Mouse (Mus musculus) gastrocnemius, postnatal 14 days (tissue): ENCODE data around the gene Trrap. TPM values are rescaled to one million over a fixed set of nuclear protein-coding genes. Genes with fewer than 3 reads are reported as not detected.

Source experiments
- DNase-seq: peaks from one replicate; pipeline ENCODE4 v3.0.0; 2021; ENCODE audit warnings: mixed read lengths
- intact Hi-C: fragments of 180-260 bp; cut with DNase I; formaldehyde crosslinking; loops from one replicate; pipeline ENCODE4 v1.15.1; 2025; ENCODE audit warnings: low total_unique reads
- total RNA-seq, 2 experiments: library from RNA; stranded (reverse); gene quantifications; 2 replicates each; pipeline ENCODE4 v1.2.3; 2021

The Trrap gene
- total RNA-seq, 2 experiments from 2014 or later, result 30.6 to 33.9 TPM

DNA sequence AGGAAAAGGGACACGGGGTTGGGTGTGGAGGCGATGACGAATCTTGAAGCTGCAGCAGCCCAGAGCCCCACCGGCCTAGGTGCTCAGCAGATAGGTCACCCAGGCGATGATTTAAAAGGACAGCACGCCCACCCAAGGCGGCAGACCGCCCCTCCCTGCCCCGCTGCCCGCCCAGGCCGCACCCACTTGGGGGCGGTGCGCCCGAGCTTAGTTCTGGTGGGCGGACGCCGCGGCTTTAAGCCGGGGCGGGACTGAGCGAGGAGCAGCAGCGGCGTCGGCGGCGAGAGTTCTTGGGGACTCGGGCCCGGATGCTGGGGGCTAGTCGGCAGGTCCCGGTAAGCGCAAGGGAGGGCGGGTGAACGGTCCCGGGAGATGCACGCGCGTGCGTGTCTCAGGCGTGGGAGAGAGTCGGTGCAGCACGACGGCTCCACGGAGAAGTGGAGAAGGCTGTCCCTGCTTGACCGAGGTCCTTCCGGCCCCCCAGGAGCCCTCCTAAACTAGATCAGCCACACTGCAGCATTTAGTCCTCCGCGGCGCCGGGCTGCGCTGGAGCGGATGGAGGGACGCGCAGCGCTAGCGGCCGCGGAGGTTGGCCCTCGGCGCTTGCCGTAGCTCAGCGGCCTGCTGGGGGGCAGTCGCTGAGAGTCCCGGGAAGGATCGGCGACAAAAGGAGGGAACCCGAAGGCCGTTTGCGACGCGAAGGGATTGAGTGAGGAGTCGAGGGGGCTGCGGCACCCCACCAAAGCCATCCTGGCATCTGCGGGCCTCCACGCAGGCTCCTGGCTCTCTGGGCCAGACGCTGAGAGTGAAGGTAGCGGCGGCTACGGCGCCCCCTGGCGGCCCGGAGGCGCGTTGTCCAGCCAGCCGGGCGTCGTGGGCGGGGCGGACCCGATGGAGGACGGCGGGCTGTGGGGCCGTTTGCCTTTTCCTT is 644 bp downstream of the Trrap start:
- intact Hi-C loops, result no loop called here
- DNase-seq, result peak; percentile 91

DNA sequence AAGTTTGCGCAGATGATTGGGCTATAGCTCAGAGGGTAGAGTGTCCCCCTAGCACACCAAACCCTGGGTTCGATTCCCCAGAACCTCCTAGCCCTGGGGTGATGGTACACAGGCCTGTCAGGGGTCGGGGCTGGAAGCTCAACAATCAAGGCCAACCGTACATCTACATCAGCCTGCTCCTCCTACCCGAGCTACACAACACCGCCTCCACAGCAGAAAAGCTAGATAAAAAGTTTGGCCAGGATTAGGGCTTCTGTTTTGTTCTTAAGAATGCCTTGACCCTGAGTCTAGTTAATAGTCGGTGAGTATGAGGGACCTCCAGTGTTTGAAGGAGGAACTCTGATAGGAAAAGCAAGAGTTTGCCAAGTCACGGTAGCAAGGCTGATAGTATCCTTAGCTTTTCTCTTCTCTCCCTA is 1.5 kb downstream of the Trrap start:
- intact Hi-C loops, result no loop called here
- no peak for DNase-seq

DNA sequence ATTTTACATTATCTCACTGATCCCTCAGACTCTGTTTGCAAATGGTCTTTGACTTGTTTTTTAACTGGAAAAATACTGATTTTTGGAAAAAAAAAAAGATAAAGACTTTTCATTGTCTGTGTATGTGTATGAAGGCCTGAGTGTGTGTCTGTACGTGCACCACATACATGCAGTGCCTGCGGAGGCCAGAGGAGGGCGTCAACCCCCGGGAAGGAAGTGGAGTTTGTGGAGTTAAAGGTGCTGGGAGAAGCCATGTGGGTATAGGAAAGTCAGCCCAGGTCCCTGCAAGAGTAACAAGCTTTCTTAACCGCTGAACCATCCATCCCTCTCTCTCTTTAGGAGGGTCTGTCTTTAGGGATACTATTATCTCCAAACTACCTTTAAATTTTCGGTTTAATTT is 5.7 kb downstream of the Trrap start:
- intact Hi-C loops, result no loop called here
- DNase-seq, result no peak

DNA sequence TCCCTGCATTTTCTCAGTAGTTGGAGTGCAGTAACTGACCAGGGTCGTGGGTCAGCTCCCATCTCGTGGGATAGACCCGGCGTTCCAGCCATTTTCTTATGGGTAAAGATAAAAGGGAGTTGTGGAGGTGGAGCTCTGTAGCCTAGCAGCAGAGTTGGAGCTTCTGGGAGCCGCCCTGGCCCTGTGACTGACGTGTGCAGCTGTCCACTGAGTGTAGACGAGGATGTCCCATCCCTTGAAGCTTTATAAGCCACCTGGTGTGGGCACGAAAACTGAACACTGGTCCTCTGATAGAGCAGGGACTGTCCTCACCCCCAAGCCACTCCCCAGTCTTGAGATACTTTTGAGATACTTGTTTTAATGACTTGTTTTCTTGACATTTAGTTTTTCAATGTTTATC is 13.1 kb downstream of the Trrap start:
- DNase-seq, result no peak
- intact Hi-C loops, result no loop called here

DNA sequence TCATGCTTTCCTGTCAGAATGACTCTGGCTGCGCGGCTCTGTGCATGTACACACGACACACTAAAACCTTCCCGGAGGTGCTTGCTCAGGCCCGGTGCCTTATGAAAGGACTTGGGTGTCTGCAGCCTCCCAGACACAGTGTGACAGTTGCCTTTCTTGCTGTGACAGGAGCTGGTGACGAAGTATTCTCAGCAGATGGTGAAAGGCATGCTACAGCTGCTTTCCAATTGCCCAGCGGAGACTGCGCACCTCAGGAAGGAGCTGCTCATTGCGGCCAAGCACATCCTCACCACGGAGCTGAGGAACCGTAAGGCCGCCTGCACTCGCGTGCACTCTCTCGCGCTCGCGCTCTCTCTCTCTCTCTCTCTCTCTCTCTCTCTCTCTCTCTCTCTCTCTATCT is 18.9 kb downstream of the Trrap start:
- intact Hi-C loops, result no loop called here
- DNase-seq, result no peak

DNA sequence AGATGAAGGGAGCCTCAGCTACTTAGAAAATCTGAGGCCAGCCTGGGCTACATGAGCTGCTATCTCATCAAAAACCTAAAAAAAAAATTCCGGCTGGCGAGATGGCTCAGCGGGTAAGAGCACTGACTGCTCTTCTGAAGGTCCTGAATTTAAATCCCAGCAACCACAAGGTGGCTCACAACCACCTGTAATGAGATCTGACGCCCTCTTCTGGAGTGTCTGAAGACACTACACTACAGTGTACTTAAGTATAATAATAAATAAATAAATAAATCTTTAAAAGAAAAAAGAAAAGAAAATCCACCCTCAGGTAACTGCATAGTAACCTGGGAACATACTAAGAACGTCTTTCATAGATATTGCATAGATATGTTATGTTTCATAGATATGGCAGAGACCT is 25.8 kb downstream of the Trrap start:
- intact Hi-C loops, result loop anchor here (10.0 kb wide), 1 partner anchor 191 kb away; no protein-coding TSS in a partner anchor
- DNase-seq, result no peak

DNA sequence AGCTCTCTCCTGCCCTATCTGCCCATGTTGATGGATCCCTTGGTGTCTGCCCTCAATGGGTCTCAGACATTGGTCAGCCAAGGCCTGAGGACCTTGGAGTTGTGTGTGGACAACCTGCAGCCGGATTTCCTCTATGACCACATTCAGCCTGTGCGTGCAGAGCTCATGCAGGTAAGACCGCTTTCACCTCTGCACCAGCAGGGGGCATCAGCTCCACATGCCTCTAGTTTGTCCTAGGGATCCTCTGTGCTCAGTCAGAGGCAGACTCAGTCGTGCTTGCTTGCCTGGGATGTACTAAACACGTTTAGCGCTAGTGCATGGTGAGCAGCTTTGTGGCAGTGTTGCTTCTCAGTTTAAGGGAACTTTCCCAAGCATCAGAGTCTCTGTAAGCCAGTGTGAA is 27.2 kb downstream of the Trrap start:
- intact Hi-C loops, result loop anchor here (10.0 kb wide), 1 partner anchor 190 kb away; no protein-coding TSS in a partner anchor
- no peak for DNase-seq

DNA sequence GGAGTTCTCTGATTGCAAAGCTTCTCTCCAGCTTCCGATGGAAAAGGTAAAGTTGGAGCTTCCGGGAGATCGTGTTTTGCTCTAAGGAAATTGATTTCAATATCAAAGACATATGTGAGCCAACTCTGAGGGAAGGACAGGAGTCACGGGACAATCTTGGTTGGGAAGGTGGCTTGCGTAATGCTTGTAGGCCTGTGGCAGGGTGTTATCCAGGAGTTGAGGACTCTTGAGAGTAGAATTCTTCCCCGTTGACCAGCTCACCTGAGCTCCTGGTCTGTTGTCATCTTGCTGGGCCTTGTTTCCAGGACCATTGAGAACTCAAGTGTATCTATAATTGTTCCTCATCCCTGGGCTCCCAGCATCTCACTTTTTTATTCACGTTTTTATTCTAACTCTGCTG is 29.6 kb downstream of the Trrap start:
- intact Hi-C loops, result loop anchor here (10.0 kb wide), 1 partner anchor 188 kb away; no protein-coding TSS in a partner anchor

DNA sequence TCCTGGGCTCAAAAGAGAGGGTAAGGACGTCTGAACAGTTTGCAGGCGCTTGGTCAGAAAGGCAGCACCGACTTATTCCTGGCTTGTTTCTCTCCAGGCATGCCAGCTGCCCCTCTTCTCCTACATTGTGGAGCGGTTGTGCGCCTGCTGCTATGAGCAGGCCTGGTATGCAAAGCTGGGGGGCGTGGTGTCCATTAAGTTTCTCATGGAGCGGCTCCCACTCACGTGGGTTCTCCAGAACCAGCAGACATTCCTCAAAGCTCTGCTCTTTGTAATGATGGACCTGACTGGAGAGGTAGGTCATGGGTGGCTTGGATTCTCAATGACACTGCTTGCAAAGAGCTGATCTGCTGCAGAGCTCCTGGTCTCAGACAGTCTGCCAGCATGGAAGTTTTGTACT is 35.5 kb downstream of the Trrap start:
- no peak for DNase-seq
- intact Hi-C loops, result no loop called here

More for the DNA sequence above, 29.6 kb downstream of the Trrap start:
- no peak for DNase-seq

DNA sequence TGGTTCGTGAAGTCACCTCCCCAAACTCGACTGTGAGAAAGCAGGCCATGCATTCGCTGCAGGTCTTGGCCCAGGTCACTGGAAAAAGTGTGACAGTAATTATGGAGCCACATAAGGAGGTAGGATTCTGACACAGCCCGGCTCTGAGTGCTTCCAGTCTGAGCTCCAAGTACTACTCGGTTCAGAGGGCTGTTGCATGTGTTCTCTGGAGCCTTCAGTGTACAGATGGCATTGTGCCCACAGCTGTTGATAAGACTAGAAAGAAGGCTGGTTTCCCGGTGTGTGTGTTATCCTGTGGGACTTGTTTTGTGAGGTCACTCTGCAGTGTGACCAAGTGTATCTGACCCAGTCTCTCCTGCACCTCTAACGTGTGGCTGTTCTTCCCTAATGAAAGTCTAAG is 36.6 kb downstream of the Trrap start:
- intact Hi-C loops, result no loop called here
- no peak for DNase-seq

DNA sequence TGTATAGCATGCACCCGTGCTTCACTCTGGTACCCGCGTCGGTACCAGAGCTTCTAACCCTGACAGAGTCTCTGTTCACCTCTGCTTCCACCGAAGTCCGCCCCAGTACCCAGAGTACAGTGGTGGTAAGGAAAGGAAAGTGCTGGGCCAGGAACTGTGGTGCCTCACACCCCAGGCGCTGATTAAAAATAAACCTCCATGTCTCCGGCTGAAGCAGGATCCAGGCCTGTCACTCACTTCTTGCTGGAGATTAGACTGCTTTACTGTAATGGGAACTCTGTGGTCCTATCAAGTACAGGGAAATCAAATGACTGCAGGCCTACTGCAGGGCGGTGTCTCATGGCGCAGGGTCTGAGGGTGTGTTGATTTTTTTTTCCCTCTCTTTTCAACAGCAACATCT is 39.4 kb downstream of the Trrap start:
- no peak for DNase-seq
- intact Hi-C loops, result no loop called here

DNA sequence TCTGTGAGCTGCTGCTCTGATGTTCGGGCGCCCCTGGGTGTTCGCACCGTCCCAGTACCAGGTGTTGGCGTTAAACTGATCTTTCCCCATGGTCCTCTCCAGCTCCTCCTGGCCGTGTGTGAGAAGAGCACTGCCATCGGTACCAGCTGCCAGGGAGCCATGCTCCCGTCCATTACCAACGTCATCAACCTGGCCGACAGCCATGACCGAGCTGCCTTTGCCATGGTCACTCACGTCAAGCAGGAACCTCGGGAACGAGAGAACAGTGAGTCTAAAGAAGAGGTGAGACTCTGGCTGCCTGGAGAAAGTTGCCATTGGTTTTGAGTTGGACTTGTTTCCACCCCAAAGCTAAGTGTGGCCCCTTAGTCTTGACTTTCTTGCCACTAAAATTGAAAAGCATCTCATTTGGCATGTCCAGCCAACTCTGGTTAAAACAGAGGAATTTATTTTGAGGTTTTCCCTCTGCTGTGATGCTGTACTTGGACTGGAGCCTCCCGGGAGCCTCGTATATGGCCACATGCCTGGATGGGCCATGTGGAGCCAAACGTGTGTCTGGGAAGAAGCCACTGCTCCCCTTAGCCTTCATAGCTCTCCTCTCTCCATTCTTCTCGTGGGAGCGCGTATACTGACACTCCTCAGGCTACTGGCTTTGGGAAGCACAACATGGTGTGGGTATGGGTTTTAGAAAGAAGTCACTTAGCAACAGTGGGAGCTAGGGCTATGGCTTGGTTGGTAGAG is 61.0 kb downstream of the Trrap start:
- DNase-seq, result peak; percentile 45
- intact Hi-C loops, result no loop called here

DNA sequence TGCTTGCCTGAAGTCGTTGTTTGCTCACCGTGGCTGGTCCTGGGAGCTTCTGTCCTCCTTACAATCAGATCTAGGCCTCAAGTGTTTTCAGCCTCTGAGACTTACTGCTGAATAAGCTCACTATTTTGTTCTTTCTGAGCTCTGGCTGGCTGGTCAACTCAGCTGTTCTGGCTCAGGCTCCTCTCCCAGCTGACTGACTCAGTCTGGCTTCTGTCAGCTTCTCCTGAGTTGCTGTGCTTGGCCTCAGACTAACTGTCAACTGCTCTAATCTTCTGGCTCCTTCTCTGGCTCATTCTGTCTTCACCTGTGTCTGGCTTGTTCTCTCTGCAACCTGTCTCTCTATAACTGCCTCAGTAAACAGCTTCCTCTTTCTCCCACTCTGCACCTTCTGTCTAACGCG is 62.1 kb downstream of the Trrap start:
- no peak for DNase-seq
- intact Hi-C loops, result no loop called here

DNA sequence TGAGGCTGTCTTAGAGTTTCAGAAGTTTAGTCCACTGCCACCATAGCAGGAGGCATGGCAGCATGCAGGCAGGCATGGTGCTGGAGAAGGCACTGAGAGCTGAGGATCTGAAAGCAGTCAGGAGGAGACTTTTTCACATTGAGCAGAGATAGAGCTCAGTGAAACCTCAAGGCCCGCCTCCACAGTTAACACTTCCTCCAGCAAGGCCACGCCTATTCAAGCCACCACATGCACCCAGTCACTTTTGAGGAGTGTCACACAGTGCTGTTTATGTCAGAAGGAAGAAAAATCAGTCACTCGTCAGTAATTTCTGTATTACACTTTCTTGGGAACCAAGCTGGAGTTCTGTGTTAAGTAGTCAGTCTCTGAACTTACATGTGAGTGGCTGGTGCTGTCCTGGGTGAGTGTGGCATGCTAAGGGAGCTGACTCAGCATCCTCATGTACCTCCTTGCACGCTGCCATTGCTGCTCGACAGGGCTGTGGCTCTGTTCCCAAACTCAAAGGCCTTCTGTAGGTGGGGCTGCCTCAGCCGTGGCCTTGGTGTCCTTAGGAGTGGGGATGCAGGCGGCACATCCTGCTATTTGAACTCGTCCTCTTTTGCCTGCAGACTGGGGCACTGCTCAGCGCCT is 64.4 kb downstream of the Trrap start:
- intact Hi-C loops, result no loop called here
- no peak for DNase-seq

DNA sequence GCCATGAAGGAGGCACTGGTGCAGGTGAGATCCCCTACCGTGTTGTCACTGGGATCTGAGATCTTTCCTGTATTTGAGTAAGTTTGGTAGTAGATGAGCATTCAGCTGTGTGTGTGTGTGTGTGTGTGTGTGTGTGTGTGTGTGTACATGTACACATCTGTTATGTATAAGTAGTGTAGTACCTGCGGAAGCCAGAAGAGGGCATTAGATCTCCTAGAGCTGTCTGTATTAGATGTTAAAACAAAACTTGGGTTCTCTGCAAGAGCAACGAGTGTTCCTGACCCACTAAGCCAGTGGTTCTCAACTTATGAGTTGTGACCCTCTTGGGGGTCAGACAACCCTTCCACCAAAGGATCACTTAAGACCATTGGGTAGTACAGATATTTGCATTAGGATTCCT is 68.6 kb downstream of the Trrap start:
- no peak for DNase-seq
- intact Hi-C loops, result no loop called here

DNA sequence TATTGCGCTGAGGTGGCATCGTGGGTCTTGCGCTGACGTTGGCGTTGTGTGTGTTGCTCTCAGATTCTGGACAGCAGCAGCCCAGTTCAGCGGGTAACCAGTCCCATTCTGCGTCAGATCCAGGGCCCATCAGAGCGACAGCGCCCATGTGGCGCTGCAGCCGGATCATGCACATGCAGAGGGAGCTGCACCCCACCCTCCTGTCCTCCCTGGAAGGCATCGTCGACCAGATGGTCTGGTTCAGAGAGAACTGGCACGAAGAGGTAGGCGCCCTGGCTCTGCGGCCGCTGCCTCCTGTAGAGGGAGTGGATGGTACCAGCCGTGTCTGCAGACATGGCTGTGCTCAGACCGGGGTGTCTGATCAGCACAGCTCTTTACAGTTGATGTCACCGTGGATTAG is 77.8 kb downstream of the Trrap start:
- no peak for DNase-seq
- intact Hi-C loops, result no loop called here

DNA sequence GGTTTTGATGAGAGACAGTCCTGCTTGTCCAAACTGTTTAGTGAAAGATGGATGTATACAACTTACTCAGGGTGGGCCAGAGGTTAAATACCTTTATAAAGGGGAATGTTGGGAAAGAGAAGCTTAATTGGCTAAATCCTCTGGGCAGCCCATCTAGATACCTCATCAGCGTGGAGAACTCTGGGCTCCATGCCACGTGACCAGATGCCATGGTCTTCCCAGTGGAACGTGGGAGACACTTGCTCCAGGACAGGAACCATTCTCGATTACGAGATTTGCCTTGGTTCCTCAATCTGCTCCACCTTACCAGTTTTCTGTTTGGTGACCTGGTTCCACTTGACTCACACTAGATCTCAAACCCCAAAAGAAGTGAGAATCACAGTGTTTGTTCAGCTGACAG is 81.2 kb downstream of the Trrap start:
- no peak for DNase-seq
- intact Hi-C loops, result no loop called here

DNA sequence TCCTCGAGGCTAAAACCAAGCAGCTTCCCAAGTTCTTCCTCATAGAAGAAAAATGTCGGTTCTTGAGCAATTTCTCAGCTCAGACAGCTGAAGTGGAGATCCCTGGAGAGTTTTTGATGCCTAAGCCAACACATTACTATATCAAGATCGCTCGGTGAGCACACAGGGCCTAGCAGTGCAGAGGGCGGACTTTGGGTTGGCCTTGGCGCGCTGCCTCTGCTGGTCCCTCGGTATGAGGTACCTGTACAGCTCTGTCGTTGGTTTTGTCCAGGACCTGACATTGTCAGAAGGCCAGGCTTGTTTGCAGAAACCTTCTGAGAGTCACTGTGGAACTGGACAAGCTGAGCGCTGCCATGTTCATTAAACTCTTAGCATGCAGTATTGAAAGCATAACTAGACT is 82.4 kb downstream of the Trrap start:
- intact Hi-C loops, result no loop called here

DNA sequence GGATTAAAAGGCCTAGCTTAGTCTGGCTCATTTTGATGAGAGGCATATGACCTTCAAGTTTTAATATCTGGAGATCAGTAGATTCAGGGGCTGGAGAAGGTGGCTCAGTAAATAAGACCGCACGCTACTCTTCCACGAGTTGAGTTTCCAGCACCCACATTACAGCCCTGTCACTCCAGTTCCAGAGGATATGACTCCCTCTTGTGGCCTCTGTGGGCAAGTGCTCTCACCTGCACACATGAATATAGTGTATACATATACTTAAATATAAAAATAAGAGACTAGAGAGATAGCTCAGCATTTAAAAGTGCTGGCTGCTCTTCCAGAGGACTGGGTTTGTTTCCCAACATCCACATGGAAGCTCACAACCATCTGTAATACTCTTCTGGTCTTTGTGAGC is 84.3 kb downstream of the Trrap start:
- intact Hi-C loops, result no loop called here
- no peak for DNase-seq

More for the DNA sequence above, 82.4 kb downstream of the Trrap start:
- no peak for DNase-seq

DNA sequence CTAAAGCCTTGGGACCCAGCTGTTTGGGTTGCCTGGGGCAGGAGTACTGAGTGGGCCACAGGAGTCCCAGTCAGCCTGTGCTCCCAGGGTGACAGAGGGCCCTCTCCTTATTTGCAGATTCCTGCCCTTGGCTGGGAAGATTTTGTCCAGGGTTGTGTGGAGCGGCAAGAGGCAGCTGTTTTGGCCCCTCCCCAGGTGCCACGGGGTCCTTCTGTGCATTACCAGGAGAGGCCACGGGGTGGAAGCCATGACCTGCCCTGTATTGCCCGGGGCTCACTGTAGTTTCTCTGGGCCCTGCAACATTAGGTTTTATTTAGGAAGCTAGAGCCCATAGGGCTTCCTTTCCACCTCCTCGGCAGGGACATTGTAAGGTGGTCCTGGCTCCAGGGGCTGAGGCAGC is 86.4 kb downstream of the Trrap start:
- intact Hi-C loops, result no loop called here
- DNase-seq, result no peak
